Mouse (Mus musculus) bone marrow, adult 2 months (tissue): ENCODE data around the gene Gm49393. TPM values are rescaled to one million over a fixed set of nuclear protein-coding genes. Genes with fewer than 3 reads are reported as not detected.

Experiments
- H3K27ac ChIP-seq: fragments of 200-500 bp; 2 replicates; pipeline ENCODE4 v1.5.1; 2012; ENCODE audit warnings: low read depth, mild to moderate bottlenecking, control low read depth, inconsistent platforms, low read length; ENCODE audit not compliant: control insufficient read depth, poor library complexity, insufficient read depth
- H3K4me1 ChIP-seq: fragments of 200-500 bp; 2 replicates; pipeline ENCODE4 v1.6.1; 2011; ENCODE audit warnings: low read length; ENCODE audit not compliant: control insufficient read depth, insufficient read depth
- H3K4me3 ChIP-seq: fragments of 200-500 bp; replicated peaks from 2 replicates; pipeline ENCODE3; 2011; ENCODE audit warnings: mild to moderate bottlenecking, low read depth, low read length, control low read depth; ENCODE audit not compliant: control insufficient read depth
- CTCF ChIP-seq: fragments of 200-500 bp; IDR thresholded peaks from 2 replicates; pipeline ENCODE4 v1.5.1; 2011; ENCODE audit warnings: low read length, control low read depth; ENCODE audit not compliant: control insufficient read depth, insufficient read depth
- POLR2A ChIP-seq: fragments of 200-500 bp; IDR thresholded peaks from 2 replicates; pipeline ENCODE4 v1.6.1; 2011; ENCODE audit warnings: low read depth, mild to moderate bottlenecking, control low read depth, low read length, borderline replicate concordance; ENCODE audit not compliant: control insufficient read depth
- WGBS: fragments of 180-500 bp; shearing (Covaris S2); methylation state at CpG from one replicate; pipeline ENCODE4 v1.1.7; 2018; 5-methylcytosine and 5-hydroxymethylcytosine counted together
- polyA plus RNA-seq: library from polyadenylated mRNA; stranded (reverse); fragments of >200 nt; gene quantifications from 2 replicates; pipeline ENCODE4 v1.2.4, GENCODE M21; 2011; ENCODE audit warnings: low replicate concordance; ENCODE audit not compliant: missing spikeins, insufficient read depth, insufficient read length

Gm49393 gene
- polyA plus RNA-seq, 1 experiment: not detected

DNA sequence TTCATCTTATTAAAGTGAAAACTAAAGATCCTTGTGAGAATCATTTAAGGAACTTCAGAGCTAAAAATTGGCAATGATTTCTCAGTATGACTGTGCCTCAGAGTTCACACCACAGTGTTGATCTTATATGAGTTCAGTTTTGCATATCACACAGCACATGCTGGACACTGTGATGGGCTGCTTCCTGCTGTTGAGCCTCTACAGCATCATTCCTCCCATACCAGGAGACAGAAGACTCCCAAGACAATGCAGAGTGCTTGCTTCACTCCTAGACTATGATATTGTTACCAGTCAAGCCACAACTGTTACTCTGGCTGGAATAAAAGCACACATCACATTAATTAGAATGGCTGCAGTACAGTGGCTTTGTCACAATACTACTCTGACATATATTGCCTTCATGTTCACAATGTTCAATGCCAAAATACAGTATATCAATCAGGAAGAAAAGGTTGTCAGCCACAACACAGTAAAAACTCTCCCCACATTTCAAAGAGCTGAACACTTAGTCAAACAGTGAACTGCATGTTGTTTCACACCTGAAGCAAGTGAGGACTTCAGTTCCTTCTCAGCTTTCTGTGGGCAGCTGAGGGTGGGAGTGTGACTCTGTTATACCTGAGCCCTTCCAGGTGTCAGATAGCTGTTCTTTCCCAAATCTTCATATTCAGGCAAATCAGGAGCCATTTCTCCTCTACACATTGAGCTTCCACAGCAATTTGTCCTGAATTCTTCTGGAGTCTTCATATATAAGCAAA lies 39.8 kb downstream of the Gm49393 start:
- H3K27ac ChIP-seq: no peak overlapping the region
- no peak for TF ChIP-seq POLR2A
- no peak for TF ChIP-seq CTCF
- no peaks in the 10 kb centered on the region for H3K4me1 ChIP-seq
- no peak overlapping the region for H3K4me3 ChIP-seq

DNA sequence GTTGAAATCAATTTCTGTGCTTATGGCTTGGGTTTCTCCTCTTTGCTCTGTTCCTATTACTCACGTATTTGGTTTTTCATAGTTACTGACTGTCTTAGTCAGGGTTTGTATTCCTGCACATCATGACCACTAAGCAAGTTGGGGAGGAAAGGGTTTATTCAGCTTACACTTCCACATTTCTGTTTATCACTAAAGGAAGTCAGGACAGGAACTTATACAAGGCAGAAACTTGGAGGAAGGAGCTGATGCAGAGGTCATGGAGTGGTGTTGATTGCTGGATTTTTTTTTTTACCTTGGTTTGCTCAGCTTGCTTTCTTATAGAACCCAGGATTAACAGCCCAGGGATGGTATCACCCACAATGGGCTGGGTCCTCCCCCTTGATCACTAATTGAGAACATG lies 43.1 kb downstream of the Gm49393 start:
- H3K27ac ChIP-seq: no peak overlapping the region
- WGBS: 45% methylated on average over 1 of the region's 1 CpGs
- TF ChIP-seq POLR2A: no peak
- TF ChIP-seq CTCF: no peak
- H3K4me1 ChIP-seq: no peaks in the 10 kb centered on the region
- no peak overlapping the region for H3K4me3 ChIP-seq

- TF ChIP-seq CTCF (no peak), POLR2A (no peak)
- Histone ChIP-seq H3K4me1 (no peaks in the 10 kb centered on the region), H3K4me3 (no peak within 1 kb of the TSS), H3K27ac (no peak within 1 kb of the TSS)
- WGBS: 69% methylated on average over 1 of the region's 1 CpGs
Observed at GRCm38 (mm10) chr13:60864281-60864680, 71.1 kb downstream of the Gm49393 start, which contains the start of gene 4930486L24Rik. 4930486L24Rik (minus strand) TSS chr13:60864475.

DNA sequence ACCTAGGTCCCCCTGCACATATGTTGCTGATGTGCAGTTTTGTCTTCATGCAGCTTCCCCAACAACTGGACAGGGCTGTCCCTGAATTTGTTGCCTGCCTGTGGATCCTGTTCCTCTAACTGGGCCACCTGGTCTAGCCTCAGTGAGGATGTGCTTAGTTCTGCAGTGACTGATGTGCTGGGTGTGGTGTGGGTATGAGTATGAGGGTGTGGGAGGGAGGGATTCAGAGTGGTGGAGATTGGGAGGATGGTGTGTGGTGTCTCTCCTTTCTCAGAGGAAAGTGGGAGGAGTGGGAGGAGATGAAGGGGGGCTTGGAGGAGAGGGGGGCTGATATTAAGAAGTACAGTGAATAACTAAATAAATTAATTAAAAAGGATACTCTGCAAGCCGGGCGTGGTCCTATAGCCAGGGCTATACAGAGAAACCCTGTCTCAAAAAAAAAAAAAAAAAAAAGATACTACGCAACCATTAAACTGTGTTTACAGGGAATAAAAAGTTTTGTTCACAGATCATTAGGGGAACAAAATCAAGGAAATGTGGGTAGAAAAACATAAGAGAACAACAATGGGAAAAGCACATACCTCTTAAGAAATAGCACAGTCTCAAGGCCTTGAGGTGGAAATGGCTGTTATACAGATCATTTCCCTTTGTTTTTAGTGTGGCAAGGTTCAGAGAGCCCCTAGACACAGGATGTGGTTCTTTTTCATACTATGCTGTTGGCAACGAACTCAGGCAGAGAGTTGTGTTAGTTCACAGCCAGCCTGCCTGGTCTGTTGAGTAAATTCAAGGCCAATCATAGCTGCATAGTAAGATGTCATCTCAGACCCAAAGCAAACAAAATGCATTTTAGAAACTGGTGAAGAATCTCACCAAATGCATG lies 86.9 kb downstream of the Gm49393 start:
- Histone ChIP-seq H3K4me1 (no peaks in the 10 kb centered on the region; the same call in 1 of the 2 replicates), H3K4me3 (no peak overlapping the region), H3K27ac (peak overlapping the region; percentile 43; the same call in 1 of the 2 replicates)
- TF ChIP-seq POLR2A (no peak), CTCF (no peak)
- 62% methylated on average over 4 of the region's 4 CpGs for WGBS

- TF ChIP-seq POLR2A: no peak
- no peak for TF ChIP-seq CTCF
- no peak overlapping the region for H3K27ac ChIP-seq
- 77% methylated on average over 8 of the region's 8 CpGs for WGBS
- H3K4me3 ChIP-seq: no peak overlapping the region
- no peaks in the 10 kb centered on the region; the same call in 1 of the 2 replicates for H3K4me1 ChIP-seq
Observed at GRCm38 (mm10) chr13:60843153-60843552, 92.2 kb downstream of the Gm49393 start.

GRCm38 (mm10) chr13:60842703-60843102 lies 92.7 kb downstream of the Gm49393 start:
- H3K4me3 ChIP-seq: no peak overlapping the region
- WGBS: 57% methylated on average over 6 of the region's 6 CpGs
- TF ChIP-seq CTCF (no peak), POLR2A (no peak)
- no peak overlapping the region for H3K27ac ChIP-seq
- H3K4me1 ChIP-seq: no peaks in the 10 kb centered on the region

DNA sequence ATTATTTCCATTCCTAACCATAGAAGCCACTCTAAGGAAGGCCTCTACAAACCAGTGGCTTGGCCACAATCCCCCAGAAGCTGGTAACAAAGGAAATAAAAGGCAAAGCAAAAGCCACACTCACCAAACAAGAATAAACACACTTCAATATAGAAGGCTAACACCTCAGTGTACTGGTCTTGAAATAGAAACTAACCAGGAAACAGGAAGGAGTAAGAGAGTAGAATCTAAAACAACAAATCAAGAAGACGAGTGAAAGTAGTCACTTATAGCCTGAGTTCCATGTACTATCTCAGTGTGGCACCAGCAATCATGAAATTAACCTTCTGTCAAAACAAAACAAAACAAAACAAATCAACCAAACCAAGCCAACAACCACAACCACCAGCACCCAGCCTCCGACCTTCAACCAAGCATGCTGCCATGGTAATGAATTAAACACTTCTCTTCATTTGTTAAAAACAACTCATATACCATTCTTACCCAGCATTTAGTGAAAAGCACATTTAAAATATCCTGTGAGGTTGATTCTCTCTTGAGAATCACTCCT lies 96.0 kb downstream of the Gm49393 start:
- TF ChIP-seq POLR2A: no peak
- TF ChIP-seq CTCF: no peak

GRCm38 (mm10) chr13:60826052-60826451 lies 109.3 kb downstream of the Gm49393 start:
- TF ChIP-seq POLR2A (no peak), CTCF (no peak)
- Histone ChIP-seq H3K4me3 (no peak overlapping the region), H3K4me1 (no peaks in the 10 kb centered on the region), H3K27ac (no peak overlapping the region)
- 29% methylated on average over 3 of the region's 3 CpGs for WGBS

More for the DNA sequence above, 96.0 kb downstream of the Gm49393 start:
- H3K4me1 ChIP-seq: no peaks in the 10 kb centered on the region
- 48% methylated on average over 2 of the region's 2 CpGs for WGBS
- H3K27ac ChIP-seq: no peak overlapping the region
- no peak overlapping the region for H3K4me3 ChIP-seq

GRCm38 (mm10) chr13:60820486-60821175 lies 114.8 kb downstream of the Gm49393 start:
- no peaks in the 10 kb centered on the region for H3K4me1 ChIP-seq
- WGBS: 65% methylated on average over 3 of the region's 3 CpGs
- no peak overlapping the region for H3K4me3 ChIP-seq

More at GRCm38 (mm10) chr13:60820486-60821175, 114.8 kb downstream of the Gm49393 start:
- TF ChIP-seq POLR2A (no peak), CTCF (no peak)
- H3K27ac ChIP-seq: no peak overlapping the region
